Mouse (Mus musculus) intestine, postnatal 0 days (tissue): ENCODE data around the gene Aff4. TPM values are rescaled to one million over a fixed set of nuclear protein-coding genes. Genes with fewer than 3 reads are reported as not detected.

Experiments used
- ATAC-seq: fragments of 200-750 bp; cut with Nextera tagmentation; 2 replicates; pipeline ENCODE4 v1.8.0; 2017; ENCODE audit warnings: mild to moderate bottlenecking, moderate TSS enrichment, moderate library complexity
- H3K27ac ChIP-seq: fragments of 300-500 bp; sonication (generic); 2 replicates; pipeline ENCODE4 v1.5.1; 2014; ENCODE audit warnings: mild to moderate bottlenecking, low read depth, low read length, moderate library complexity
- H3K27me3 ChIP-seq: fragments of 300-500 bp; sonication (generic); replicated peaks from 2 replicates; pipeline ENCODE4 v1.6.1; 2014; ENCODE audit warnings: low read length, mixed read lengths; ENCODE audit not compliant: control insufficient read depth, insufficient read depth
- H3K36me3 ChIP-seq: fragments of 300-500 bp; sonication (generic); 2 replicates; pipeline ENCODE4 v1.6.1; 2014; ENCODE audit warnings: mild to moderate bottlenecking, moderate library complexity; ENCODE audit not compliant: control insufficient read depth, insufficient read depth
- H3K4me1 ChIP-seq: fragments of 300-500 bp; sonication (generic); replicated peaks from 2 replicates; pipeline ENCODE4 v1.6.1; 2014; ENCODE audit warnings: antibody characterized with exemption, low read length, mixed read lengths; ENCODE audit not compliant: control insufficient read depth, insufficient read depth
- H3K4me2 ChIP-seq: fragments of 300-500 bp; sonication (generic); replicated peaks from 2 replicates; pipeline ENCODE4 v1.6.1; 2014; ENCODE audit warnings: low read depth, mild to moderate bottlenecking, moderate library complexity
- H3K4me3 ChIP-seq: fragments of 300-500 bp; sonication (generic); 2 replicates; pipeline ENCODE4 v1.5.1; 2014; ENCODE audit warnings: low read depth, low read length
- H3K9ac ChIP-seq: fragments of 300-500 bp; sonication (generic); 2 replicates; pipeline ENCODE4 v1.6.1; 2014; ENCODE audit warnings: mild to moderate bottlenecking, low read depth, low read length
- H3K9me3 ChIP-seq: fragments of 300-500 bp; sonication (generic); 2 replicates; pipeline ENCODE4 v1.6.1; 2016; ENCODE audit warnings: mixed run types; ENCODE audit not compliant: control insufficient read depth
- CTCF ChIP-seq: sonication (generic); IDR thresholded peaks from 2 replicates; pipeline ENCODE4 v1.5.1; 2016; ENCODE audit warnings: low read depth, mild to moderate bottlenecking, control low read depth, antibody characterized with exemption, moderate library complexity
- WGBS: fragments of 180-500 bp; shearing (Covaris S2); extraction: QIAGEN DNeasy Blood & Tissue Kit; methylation state at CpG from one replicate; pipeline ENCODE4 v1.1.7; 2014; 5-methylcytosine and 5-hydroxymethylcytosine counted together
- polyA plus RNA-seq: library from polyadenylated mRNA; unstranded; fragments of >200 nt; fragmentation: Nextera tagmentation; extraction: Ambion mirVana; gene quantifications from 2 replicates; pipeline ENCODE4 v1.2.1, GENCODE M21; 2015

Gene Aff4
- polyA plus RNA-seq, 1 experiment from 2014 or later = 19.0 TPM

GRCm38 (mm10) chr11:53458996-53459395, 108.4 kb downstream of the Aff4 start:
- Histone ChIP-seq H3K9ac (no peak overlapping the region), H3K4me3 (no peak overlapping the region), H3K27me3 (peaks cover 21% of the 10 kb centered on the region), H3K36me3 (no peaks in the 10 kb centered on the region), H3K9me3 (no peaks in the 10 kb centered on the region), H3K27ac (no peak overlapping the region), H3K4me1 (no peaks in the 10 kb centered on the region), H3K4me2 (no peak overlapping the region)
- 58% methylated on average over 3 of the region's 3 CpGs for WGBS
- TF ChIP-seq CTCF = no peak
- no peak for ATAC-seq

GRCm38 (mm10) chr11:53460192-53460591, 109.6 kb downstream of the Aff4 start:
- 84% methylated on average over 3 of the region's 3 CpGs for WGBS
- Histone ChIP-seq H3K4me2 (no peak overlapping the region), H3K9me3 (no peaks in the 10 kb centered on the region), H3K4me1 (no peaks in the 10 kb centered on the region), H3K27me3 (peaks cover 29% of the 10 kb centered on the region), H3K4me3 (no peak overlapping the region), H3K36me3 (no peaks in the 10 kb centered on the region), H3K9ac (no peak overlapping the region), H3K27ac (no peak overlapping the region)
- no peak for TF ChIP-seq CTCF
- ATAC-seq = no peak

- WGBS = 40% methylated on average over 5 of the region's 5 CpGs
- H3K4me1 ChIP-seq = no peaks in the 10 kb centered on the region
- no peak for TF ChIP-seq CTCF
- no peak overlapping the region for H3K9ac ChIP-seq
- H3K4me3 ChIP-seq = no peak overlapping the region
- no peaks in the 10 kb centered on the region for H3K9me3 ChIP-seq
- no peaks in the 10 kb centered on the region for H3K36me3 ChIP-seq
- peaks cover 39% of the 10 kb centered on the region for H3K27me3 ChIP-seq
- H3K27ac ChIP-seq = no peak overlapping the region
- ATAC-seq = no peak
- no peak overlapping the region for H3K4me2 ChIP-seq
Measured at GRCm38 (mm10) chr11:53461727-53462126, 111.1 kb downstream of the Aff4 start.

- Histone ChIP-seq H3K36me3 (no peaks in the 10 kb centered on the region), H3K27me3 (peaks cover 47% of the 10 kb centered on the region)
Measured at GRCm38 (mm10) chr11:53463551-53464424, 113.2 kb downstream of the Aff4 start.

GRCm38 (mm10) chr11:53466231-53466971, 115.8 kb downstream of the Aff4 start:
- TF ChIP-seq CTCF = peak; percentile 88
- peak; percentile 61 for ATAC-seq
- 11% methylated on average over 39 of the region's 40 CpGs for WGBS
- Histone ChIP-seq H3K27me3 (peaks cover 69% of the 10 kb centered on the region), H3K4me1 (no peaks in the 10 kb centered on the region), H3K36me3 (no peaks in the 10 kb centered on the region), H3K4me2 (peak overlapping the region; percentile 63), H3K9ac (no peak overlapping the region), H3K4me3 (peak overlapping the region; percentile 20; the same call in 1 of the 2 replicates), H3K27ac (no peak overlapping the region), H3K9me3 (no peaks in the 10 kb centered on the region)

More at GRCm38 (mm10) chr11:53463551-53464424, 113.2 kb downstream of the Aff4 start:
- H3K4me2 ChIP-seq = peak overlapping the region; percentile 69
- TF ChIP-seq CTCF = no peak
- no peak overlapping the region for H3K27ac ChIP-seq
- H3K9me3 ChIP-seq = no peaks in the 10 kb centered on the region
- 0 out of 2 replicates have a peak overlapping the region, but pooled peaks have one; percentile 13 for H3K9ac ChIP-seq
- 8% methylated on average over 55 of the region's 55 CpGs for WGBS
- no peak for ATAC-seq
- peak overlapping the region; percentile 33 for H3K4me3 ChIP-seq
- no peaks in the 10 kb centered on the region for H3K4me1 ChIP-seq

- Histone ChIP-seq H3K27ac (no peak overlapping the region), H3K9me3 (no peaks in the 10 kb centered on the region), H3K4me3 (no peak overlapping the region), H3K27me3 (peaks cover 51% of the 10 kb centered on the region), H3K9ac (no peak overlapping the region), H3K4me1 (no peaks in the 10 kb centered on the region), H3K4me2 (peak overlapping the region; percentile 53), H3K36me3 (no peaks in the 10 kb centered on the region)
- TF ChIP-seq CTCF = no peak
- 44% methylated on average over 16 of the region's 16 CpGs for WGBS
- no peak for ATAC-seq
Measured at GRCm38 (mm10) chr11:53469294-53469967, 118.8 kb downstream of the Aff4 start.
